Mouse (Mus musculus) left cerebral cortex, postnatal 4 days (tissue): ENCODE results near the gene Ptgfr. TPM values are rescaled to one million over a fixed set of nuclear protein-coding genes. Genes with fewer than 3 reads are reported as not detected.
A peak's percentile ranks its signal among the peaks of the same experiment; 100 is the strongest.

Experiments used
- DNase-seq: peaks from one replicate; pipeline ENCODE4 v3.0.0-alpha.2; 2022
- intact Hi-C: fragments of 180-260 bp; cut with DNase I; formaldehyde crosslinking; loops from one replicate; pipeline ENCODE4 v1.15.1; 2025
- total RNA-seq, 2 experiments: library from RNA; stranded (reverse); gene quantifications; 2 replicates each; pipeline ENCODE4 v1.2.3; 2021

Ptgfr gene
- 1 to 10 TPM; 1.3 to 1.8 TPM for total RNA-seq

GRCm38 (mm10) chr3:151836871-151837680 is at the start of gene Ptgfr:
Ptgfr (minus strand) TSS chr3:151837630.
- peak; percentile 45 for DNase-seq
- intact Hi-C loops: loop anchor here (10.0 kb wide), 1 partner anchor 248 kb away; no protein-coding TSS in a partner anchor

GRCm38 (mm10) chr3:151883881-151884280 is 46.5 kb upstream of the Ptgfr start:
- intact Hi-C loops: no loop called here
- no peak for DNase-seq

- no peak for DNase-seq
- intact Hi-C loops: no loop called here
These were observed 42.6 kb upstream of the Ptgfr start for GRCm38 (mm10) chr3:151879981-151880380.

GRCm38 (mm10) chr3:151868970-151869369 is 31.5 kb upstream of the Ptgfr start:
- intact Hi-C loops: no loop called here

GRCm38 (mm10) chr3:151851344-151851743 is 13.9 kb upstream of the Ptgfr start:
- intact Hi-C loops: no loop called here

More at GRCm38 (mm10) chr3:151868970-151869369, 31.5 kb upstream of the Ptgfr start:
- DNase-seq: no peak

GRCm38 (mm10) chr3:151850621-151851020 is 13.2 kb upstream of the Ptgfr start:
- DNase-seq: no peak
- intact Hi-C loops: no loop called here

More at GRCm38 (mm10) chr3:151851344-151851743, 13.9 kb upstream of the Ptgfr start:
- DNase-seq: no peak

GRCm38 (mm10) chr3:151846292-151846691 is 8.9 kb upstream of the Ptgfr start:
- no peak for DNase-seq
- intact Hi-C loops: no loop called here

GRCm38 (mm10) chr3:151844361-151845154 is 7.1 kb upstream of the Ptgfr start:
- intact Hi-C loops: no loop called here

GRCm38 (mm10) chr3:151840688-151841087 is 3.3 kb upstream of the Ptgfr start:
- intact Hi-C loops: no loop called here
- no peak for DNase-seq

More at GRCm38 (mm10) chr3:151844361-151845154, 7.1 kb upstream of the Ptgfr start:
- peak; percentile 25 for DNase-seq

GRCm38 (mm10) chr3:151838372-151838771 is 942 bp upstream of the Ptgfr start:
- no peak for DNase-seq
- intact Hi-C loops: loop anchor here (10.0 kb wide), 1 partner anchor 246 kb away; no protein-coding TSS in a partner anchor

GRCm38 (mm10) chr3:151837749-151838148 is 319 bp upstream of the Ptgfr start:
- intact Hi-C loops: loop anchor here (10.0 kb wide), 1 partner anchor 247 kb away; no protein-coding TSS in a partner anchor
- no peak for DNase-seq

GRCm38 (mm10) chr3:151836451-151836850 is 979 bp downstream of the Ptgfr start:
- intact Hi-C loops: loop anchor here (10.0 kb wide), 1 partner anchor 248 kb away; no protein-coding TSS in a partner anchor
- no peak for DNase-seq

- no peak for DNase-seq
- intact Hi-C loops: loop anchor here (10.0 kb wide), 1 partner anchor 249 kb away; no protein-coding TSS in a partner anchor
These were observed 1.6 kb downstream of the Ptgfr start for GRCm38 (mm10) chr3:151835831-151836230.

GRCm38 (mm10) chr3:151827950-151828610 is 9.3 kb downstream of the Ptgfr start:
- no peak for DNase-seq
- intact Hi-C loops: no loop called here

- intact Hi-C loops: no loop called here
- no peak for DNase-seq
These were observed 17.6 kb downstream of the Ptgfr start for GRCm38 (mm10) chr3:151819811-151820210.

GRCm38 (mm10) chr3:151818265-151818664 is 19.2 kb downstream of the Ptgfr start:
- intact Hi-C loops: no loop called here
- peak; percentile 24 for DNase-seq

- intact Hi-C loops: no loop called here
- DNase-seq: no peak
These were observed 28.8 kb downstream of the Ptgfr start for GRCm38 (mm10) chr3:151808613-151809012.

- intact Hi-C loops: no loop called here
- DNase-seq: no peak
These were observed 48.8 kb downstream of the Ptgfr start for GRCm38 (mm10) chr3:151788622-151789021.

- peak; percentile 17 for DNase-seq
- intact Hi-C loops: loop anchor here (5.0 kb wide), 1 partner anchor 312 kb away; no protein-coding TSS in a partner anchor
These were observed 62.3 kb downstream of the Ptgfr start for GRCm38 (mm10) chr3:151775089-151775488.

- peak; percentile 57 for DNase-seq
- intact Hi-C loops: no loop called here
These were observed 66.4 kb downstream of the Ptgfr start for GRCm38 (mm10) chr3:151771074-151771473.

- intact Hi-C loops: no loop called here
- no peak for DNase-seq
These were observed 87.7 kb downstream of the Ptgfr start, which contains the start of gene Ifi44 for GRCm38 (mm10) chr3:151749737-151750136. Ifi44 (minus strand) TSS chr3:151749960.
